Mouse (Mus musculus): Measurements from ENCODE around the gene Sv2c.

- TF ChIP-seq CTCF (IDR thresholded peaks at IDR 0.05; ENCODE audit: low read depth) (no peak), EP300 (optimal IDR thresholded peaks at IDR 0.05) (no peak)
Measured at GRCm38 (mm10) chr13:95966791-95967190, 165.6 kb downstream of the Sv2c start.

Measured in stomach, postnatal 0 days (tissue).